Mouse (Mus musculus) small intestine, adult 2 months (tissue): Measurements from ENCODE around the gene Cacnb2.

Source experiments
- CTCF ChIP-seq: fragments of 200-500 bp; IDR thresholded peaks from 2 replicates; pipeline ENCODE4 v1.5.1; 2012; ENCODE audit warnings: low read depth, mild to moderate bottlenecking, control low read depth, inconsistent platforms, low read length, moderate library complexity, mixed read lengths; ENCODE audit not compliant: insufficient replicate concordance, insufficient read length; ENCODE audit errors: extremely low read depth
- POLR2A ChIP-seq: fragments of 200-500 bp; IDR thresholded peaks from 2 replicates; pipeline ENCODE4 v1.6.1; 2012; ENCODE audit warnings: low read depth, mild to moderate bottlenecking, control low read depth, inconsistent platforms, low read length, moderate library complexity

GRCm38 (mm10) chr2:14633202-14633601, 30.3 kb downstream of the Cacnb2 start:
- TF ChIP-seq CTCF (no peak), POLR2A (no peak)
